Mouse (Mus musculus) thymus, postnatal 36 days (tissue): ENCODE data around the gene Ccdc149.
A peak's percentile ranks its signal among the peaks of the same experiment; 100 is the strongest.

Source experiments
- DNase-seq, 2 experiments: peaks; one replicate each; pipeline ENCODE4 v3.0.0; 2022; ENCODE audit warnings: mixed read lengths in 2 of 2

Ccdc149 gene

GRCm38 (mm10) chr5:52367866-52368840 lies 103.2 kb downstream of the Ccdc149 start:
- no peak for DNase-seq

- no peak for DNase-seq
Measured at GRCm38 (mm10) chr5:52366661-52367060, 104.7 kb downstream of the Ccdc149 start.

- no peak for DNase-seq
Measured at GRCm38 (mm10) chr5:52365930-52366329, 105.4 kb downstream of the Ccdc149 start.

- DNase-seq, result no peak
Measured at GRCm38 (mm10) chr5:52364521-52364920, 106.8 kb downstream of the Ccdc149 start.

- no peak for DNase-seq
Measured at GRCm38 (mm10) chr5:52363468-52364150, 107.7 kb downstream of the Ccdc149 start, which contains the start of gene Sod3. Gene Sod3, plus strand, starts transcription at chr5:52363791.

GRCm38 (mm10) chr5:52362776-52363467 lies 108.4 kb downstream of the Ccdc149 start:
- no peak for DNase-seq

- DNase-seq, result no peak
Measured at GRCm38 (mm10) chr5:52360286-52361049, 110.9 kb downstream of the Ccdc149 start.

- no peak for DNase-seq
Measured at GRCm38 (mm10) chr5:52358120-52358519, 113.2 kb downstream of the Ccdc149 start.

- no peak for DNase-seq
Measured at GRCm38 (mm10) chr5:52357175-52357754, 114.1 kb downstream of the Ccdc149 start.

GRCm38 (mm10) chr5:52355612-52356011 lies 115.7 kb downstream of the Ccdc149 start:
- no peak for DNase-seq

- no peak for DNase-seq
Measured at GRCm38 (mm10) chr5:52354441-52354840, 116.9 kb downstream of the Ccdc149 start.

- DNase-seq, result no peak
Measured at GRCm38 (mm10) chr5:52352730-52353129, 118.6 kb downstream of the Ccdc149 start.

GRCm38 (mm10) chr5:52351561-52351960 lies 119.8 kb downstream of the Ccdc149 start:
- no peak for DNase-seq

- DNase-seq, result no peak
Measured at GRCm38 (mm10) chr5:52350451-52350850, 120.9 kb downstream of the Ccdc149 start.

- no peak for DNase-seq
Measured at GRCm38 (mm10) chr5:52346890-52347289, 124.4 kb downstream of the Ccdc149 start.

GRCm38 (mm10) chr5:52339134-52339533 lies 132.2 kb downstream of the Ccdc149 start:
- DNase-seq, result no peak

- DNase-seq, result no peak
Measured at GRCm38 (mm10) chr5:52335590-52335989, 135.7 kb downstream of the Ccdc149 start.

GRCm38 (mm10) chr5:52332120-52332519 lies 139.2 kb downstream of the Ccdc149 start:
- peak in 1 of 2 experiments; percentile 4 for DNase-seq
